Mouse (Mus musculus) thymus, postnatal 0 days (tissue): ENCODE data around the gene Vamp3. TPM values are rescaled to one million over a fixed set of nuclear protein-coding genes. Genes with fewer than 3 reads are reported as not detected.

Experiments used
- DNase-seq: peaks from one replicate; pipeline ENCODE4 v3.0.0-alpha.2; 2015; ENCODE audit warnings: low spot score
- polyA plus RNA-seq: library from polyadenylated mRNA; unstranded; fragments of >200 nt; fragmentation: Nextera tagmentation; extraction: Ambion mirVana; gene quantifications from 2 replicates; pipeline ENCODE4 v1.2.1, GENCODE M21; 2015

Vamp3 gene
- 65.1 and 73.3 TPM in 2 replicates for polyA plus RNA-seq

- peak; percentile 99 for DNase-seq
These were observed at the start of gene Vamp3 for GRCm38 (mm10) chr4:151057347-151058321. TSS of gene Vamp3 (minus strand) at chr4:151057963.

- DNase-seq = no peak
These were observed 48.7 kb upstream of the Vamp3 start for GRCm38 (mm10) chr4:151106468-151106867.

- DNase-seq = no peak
These were observed 48.1 kb upstream of the Vamp3 start for GRCm38 (mm10) chr4:151105886-151106285.

GRCm38 (mm10) chr4:151104147-151104546, 46.4 kb upstream of the Vamp3 start:
- DNase-seq = no peak

GRCm38 (mm10) chr4:151103646-151104045, 45.9 kb upstream of the Vamp3 start:
- DNase-seq = no peak

GRCm38 (mm10) chr4:151097104-151097438, 39.3 kb upstream of the Vamp3 start:
- no peak for DNase-seq

GRCm38 (mm10) chr4:151096334-151097103, 38.8 kb upstream of the Vamp3 start:
- no peak for DNase-seq

- no peak for DNase-seq
These were observed 37.4 kb upstream of the Vamp3 start for GRCm38 (mm10) chr4:151095207-151095606.

GRCm38 (mm10) chr4:151089270-151089669, 31.5 kb upstream of the Vamp3 start, which contains the start of gene Gm13090:
TSS of gene Gm13090 (plus strand) at chr4:151089570.
- no peak for DNase-seq

GRCm38 (mm10) chr4:151088819-151089218, 31.1 kb upstream of the Vamp3 start:
- DNase-seq = no peak

GRCm38 (mm10) chr4:151087358-151087757, 29.6 kb upstream of the Vamp3 start:
- no peak for DNase-seq

GRCm38 (mm10) chr4:151083027-151083426, 25.3 kb upstream of the Vamp3 start:
- DNase-seq = no peak

GRCm38 (mm10) chr4:151081977-151082376, 24.2 kb upstream of the Vamp3 start:
- no peak for DNase-seq

- DNase-seq = no peak
These were observed 23.6 kb upstream of the Vamp3 start for GRCm38 (mm10) chr4:151081355-151081754.

GRCm38 (mm10) chr4:151074817-151075216, 17.1 kb upstream of the Vamp3 start:
- no peak for DNase-seq

- peak; percentile 58 for DNase-seq
These were observed 15.5 kb upstream of the Vamp3 start for GRCm38 (mm10) chr4:151073108-151073744.

- DNase-seq = no peak
These were observed 13.2 kb upstream of the Vamp3 start for GRCm38 (mm10) chr4:151070962-151071361.

- DNase-seq = no peak
These were observed 11.0 kb upstream of the Vamp3 start for GRCm38 (mm10) chr4:151068751-151069150.

GRCm38 (mm10) chr4:151059566-151059965, 1.8 kb upstream of the Vamp3 start:
- DNase-seq = no peak

GRCm38 (mm10) chr4:151058634-151059033, 871 bp upstream of the Vamp3 start:
- no peak for DNase-seq

- DNase-seq = no peak
These were observed 6.6 kb downstream of the Vamp3 start for GRCm38 (mm10) chr4:151051162-151051561.

- no peak for DNase-seq
These were observed 11.2 kb downstream of the Vamp3 start for GRCm38 (mm10) chr4:151046524-151046923.
